Mouse (Mus musculus) liver, embryonic 16.5 days (tissue): Measurements from ENCODE around the gene Hoxd1. TPM values are rescaled to one million over a fixed set of nuclear protein-coding genes. Genes with fewer than 3 reads are reported as not detected.

Experiments used
- ATAC-seq: fragments of 200-750 bp; cut with Nextera tagmentation; 2 replicates; pipeline ENCODE4 v1.8.0; 2017; ENCODE audit warnings: low read depth, mild to moderate bottlenecking, moderate number of reproducible peaks, moderate library complexity
- H3K27ac ChIP-seq: fragments of 300-500 bp; sonication (generic); 2 replicates; pipeline ENCODE4 v1.5.1; 2014; ENCODE audit warnings: mild to moderate bottlenecking, low read length
- H3K27me3 ChIP-seq: fragments of 300-500 bp; sonication (generic); 2 replicates; pipeline ENCODE4 v1.6.1; 2014; ENCODE audit warnings: low read depth, low read length, mixed read lengths; ENCODE audit not compliant: control insufficient read depth, insufficient read depth
- H3K36me3 ChIP-seq: fragments of 300-500 bp; sonication (generic); 2 replicates; pipeline ENCODE4 v1.6.1; 2014; ENCODE audit warnings: mild to moderate bottlenecking; ENCODE audit not compliant: control insufficient read depth, insufficient read depth
- H3K4me1 ChIP-seq: fragments of 300-500 bp; sonication (generic); 2 replicates; pipeline ENCODE4 v1.6.1; 2014; ENCODE audit warnings: low read depth, low read length, mixed read lengths; ENCODE audit not compliant: control insufficient read depth
- H3K4me2 ChIP-seq: fragments of 300-500 bp; sonication (generic); 2 replicates; pipeline ENCODE4 v1.6.1; 2014; ENCODE audit warnings: low read depth, low read length, mixed read lengths
- H3K4me3 ChIP-seq: fragments of 300-500 bp; sonication (generic); 2 replicates; pipeline ENCODE4 v1.5.1; 2014; ENCODE audit warnings: low read depth, mild to moderate bottlenecking, low read length
- H3K9ac ChIP-seq: fragments of 300-500 bp; sonication (generic); 2 replicates; pipeline ENCODE4 v1.6.1; 2014; ENCODE audit warnings: low read depth, low read length
- H3K9me3 ChIP-seq: fragments of 300-500 bp; sonication (generic); replicated peaks from 2 replicates; pipeline ENCODE4 v1.6.1; 2016; ENCODE audit warnings: low read length; ENCODE audit not compliant: control insufficient read depth
- WGBS: fragments of 180-500 bp; shearing (Covaris S2); extraction: QIAGEN DNeasy Blood & Tissue Kit; methylation state at CpG from one replicate; pipeline ENCODE4 v1.1.7; 2014; ENCODE audit not compliant: insufficient replicate concordance; 5-methylcytosine and 5-hydroxymethylcytosine counted together
- microRNA counts: library from miRNA; unstranded; fragments of <30 nt; microRNA quantifications from one replicate; lab custom pipeline; 2016
- microRNA-seq: library from miRNA; unstranded; fragments of <30 nt; microRNA quantifications from one replicate; pipeline ENCODE4, GENCODE M21; 2016
- polyA plus RNA-seq: library from polyadenylated mRNA; unstranded; fragments of >200 nt; fragmentation: Nextera tagmentation; extraction: Ambion mirVana; gene quantifications from 2 replicates; pipeline ENCODE4 v1.2.1, GENCODE M21; 2015

Hoxd1 gene
- polyA plus RNA-seq, 1 experiment from 2014 or later: not detected

DNA sequence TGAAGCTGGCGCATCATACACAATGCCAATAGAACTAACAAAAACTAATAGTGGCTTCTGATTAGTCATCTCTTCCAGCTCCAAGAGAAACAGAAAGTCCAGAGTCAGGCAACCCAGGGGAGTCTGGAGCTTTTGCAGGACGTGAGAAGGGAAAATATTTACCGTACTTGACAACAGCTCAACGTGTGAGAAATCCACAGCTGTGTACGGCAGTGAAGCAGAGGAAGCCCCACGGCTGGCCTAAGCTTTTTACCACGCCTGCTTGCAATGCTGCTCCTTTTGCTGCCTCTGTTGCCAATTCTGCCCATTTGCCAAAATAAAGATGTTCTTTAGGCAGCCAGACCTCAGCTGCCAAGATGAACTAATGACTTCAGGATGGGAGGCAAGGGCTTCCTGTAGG is 32.8 kb downstream of the Hoxd1 start:
- Histone ChIP-seq H3K4me2 (no peak overlapping the region), H3K4me1 (no peaks in the 10 kb centered on the region), H3K9ac (no peak overlapping the region), H3K9me3 (no peaks in the 10 kb centered on the region), H3K27me3 (no peaks in the 10 kb centered on the region), H3K27ac (no peak overlapping the region), H3K4me3 (no peak overlapping the region), H3K36me3 (no peaks in the 10 kb centered on the region)
- no peak for ATAC-seq
- WGBS: 47% methylated on average over 7 of the region's 7 CpGs

GRCm38 (mm10) chr2:74808431-74808830 is 45.7 kb downstream of the Hoxd1 start:
- ATAC-seq: no peak
- 62% methylated on average over 5 of the region's 5 CpGs for WGBS
- H3K4me1 ChIP-seq: no peaks in the 10 kb centered on the region
- H3K4me2 ChIP-seq: no peak overlapping the region
- H3K36me3 ChIP-seq: no peaks in the 10 kb centered on the region
- H3K27ac ChIP-seq: no peak overlapping the region
- H3K9me3 ChIP-seq: no peaks in the 10 kb centered on the region
- H3K9ac ChIP-seq: no peak overlapping the region
- H3K4me3 ChIP-seq: no peak overlapping the region
- H3K27me3 ChIP-seq: peaks cover 4% of the 10 kb centered on the region; the same call in 1 of the 2 replicates

MicroRNAs within 50 kb of the gene (microRNA counts, 519-probe panel; counts per million panel counts)
- microRNA mmu-miR-10b (lab: Ali Mortazavi, UCI): 736 counts per million, percentile 3 among the panel's probes with 10 or more counts

Small RNA genes within 50 kb of the gene (microRNA-seq; reads per million reads assigned to microRNA genes)
- gene Mir10b: 563 reads per million, percentile 71 among the genes with 10 or more reads in this experiment

Other genes with a start within 250 kb of the Hoxd1 start
- 14.7 and 18.3 TPM in 2 replicates for gene Lnpk, start 183.5 kb upstream of the Hoxd1 start, polyA plus RNA-seq
- gene Evx2, start 103.4 kb upstream of the Hoxd1 start, polyA plus RNA-seq: not detected in 2 replicates
- gene Hoxd13, start 94.7 kb upstream of the Hoxd1 start, polyA plus RNA-seq: not detected in 2 replicates
- not detected in 2 replicates for gene Hoxd12, start 88.0 kb upstream of the Hoxd1 start, polyA plus RNA-seq
- not detected in 2 replicates for gene Hoxd11, start 83.4 kb upstream of the Hoxd1 start, polyA plus RNA-seq
- not detected in 2 replicates for gene Hoxd10, start 71.1 kb upstream of the Hoxd1 start, polyA plus RNA-seq
- gene Hoxd9, start 65.3 kb upstream of the Hoxd1 start, polyA plus RNA-seq: not detected in 2 replicates
- 0.04 and 0.05 TPM in 2 replicates for gene Hoxd8, start 58.4 kb upstream of the Hoxd1 start, polyA plus RNA-seq
- gene Hoxd3, start 51.1 kb upstream of the Hoxd1 start, polyA plus RNA-seq: 0.09 TPM in 1 of 2 replicates, not detected in the other
- not detected in 2 replicates for gene Hoxd4, start 51.1 kb upstream of the Hoxd1 start, polyA plus RNA-seq
- gene Gm28230, start 36.3 kb upstream of the Hoxd1 start, polyA plus RNA-seq: not detected in 2 replicates
- gene Mtx2, start 62.8 kb downstream of the Hoxd1 start, polyA plus RNA-seq: 48.3 and 52.5 TPM in 2 replicates